Mouse (Mus musculus): ENCODE measurements around the gene Lrrd1.
A peak's percentile ranks its signal among the peaks of the same experiment; 100 is the strongest.
"Not testable (repeated sequence)": the region's sequence is repeated elsewhere in the genome, so short reads cannot be mapped to it uniquely, and the experiment has no call there.

Lrrd1 gene

GRCm38 (mm10) chr5:3845026-3845425 is at the start of gene Lrrd1:
Gene Lrrd1 (plus strand): TSS chr5:3845173.
- no peak for DNase-seq

- DNase-seq = not testable (repeated sequence)
Measured at GRCm38 (mm10) chr5:3797101-3797500, 47.9 kb upstream of the Lrrd1 start.

- DNase-seq = not testable (repeated sequence)
Measured at GRCm38 (mm10) chr5:3798656-3799055, 46.3 kb upstream of the Lrrd1 start.

GRCm38 (mm10) chr5:3800041-3800440 is 44.9 kb upstream of the Lrrd1 start:
- no peak for DNase-seq

GRCm38 (mm10) chr5:3800881-3801280 is 44.1 kb upstream of the Lrrd1 start:
- no peak for DNase-seq

GRCm38 (mm10) chr5:3801672-3802432 is 43.1 kb upstream of the Lrrd1 start:
- no peak for DNase-seq

GRCm38 (mm10) chr5:3802433-3803291 is 42.3 kb upstream of the Lrrd1 start, which contains the start of the genes Ankib1 and Krit1:
Gene Ankib1 (minus strand): TSS chr5:3802925.
Gene Krit1 (plus strand): TSS chr5:3803184.
- DNase-seq = peak; percentile 88

- DNase-seq = no peak
Measured at GRCm38 (mm10) chr5:3803292-3804165, 41.4 kb upstream of the Lrrd1 start.

GRCm38 (mm10) chr5:3808472-3808871 is 36.5 kb upstream of the Lrrd1 start:
- DNase-seq = no peak

- DNase-seq = no peak
Measured at GRCm38 (mm10) chr5:3834107-3834506, 10.9 kb upstream of the Lrrd1 start.

GRCm38 (mm10) chr5:3870161-3870560 is 25.2 kb downstream of the Lrrd1 start:
- no peak for DNase-seq

- no peak for DNase-seq
Measured at GRCm38 (mm10) chr5:3872348-3872747, 27.4 kb downstream of the Lrrd1 start.

- no peak for DNase-seq
Measured at GRCm38 (mm10) chr5:3873485-3873884, 28.5 kb downstream of the Lrrd1 start.

GRCm38 (mm10) chr5:3886862-3887261 is 41.9 kb downstream of the Lrrd1 start:
- not testable (repeated sequence) for DNase-seq

- no peak for DNase-seq
Measured at GRCm38 (mm10) chr5:3889201-3889600, 44.2 kb downstream of the Lrrd1 start.

- peak; percentile 28 for DNase-seq
Measured at GRCm38 (mm10) chr5:3893459-3894293, 48.7 kb downstream of the Lrrd1 start, which contains the start of gene Mterf1a. Gene Mterf1a (minus strand): TSS chr5:3893933.

- DNase-seq = not testable (repeated sequence)
Measured at GRCm38 (mm10) chr5:3894294-3894619, 49.3 kb downstream of the Lrrd1 start.

GRCm38 (mm10) chr5:3905471-3905870 is 60.5 kb downstream of the Lrrd1 start:
- no peak for DNase-seq

Measured in layer of hippocampus, adult 9-11 months (tissue).